Mouse (Mus musculus) heart, postnatal 0 days (tissue): ENCODE data around the gene Fam241b.

ENCODE experiments used
- CTCF ChIP-seq: IDR thresholded peaks from 2 replicates; pipeline ENCODE4 v1.5.1; 2016; ENCODE audit warnings: antibody characterized with exemption, control low read depth, low read depth
- EP300 ChIP-seq: IDR thresholded peaks from 2 replicates; pipeline ENCODE4 v1.6.1; 2016; ENCODE audit warnings: antibody characterized with exemption, low read depth

DNA sequence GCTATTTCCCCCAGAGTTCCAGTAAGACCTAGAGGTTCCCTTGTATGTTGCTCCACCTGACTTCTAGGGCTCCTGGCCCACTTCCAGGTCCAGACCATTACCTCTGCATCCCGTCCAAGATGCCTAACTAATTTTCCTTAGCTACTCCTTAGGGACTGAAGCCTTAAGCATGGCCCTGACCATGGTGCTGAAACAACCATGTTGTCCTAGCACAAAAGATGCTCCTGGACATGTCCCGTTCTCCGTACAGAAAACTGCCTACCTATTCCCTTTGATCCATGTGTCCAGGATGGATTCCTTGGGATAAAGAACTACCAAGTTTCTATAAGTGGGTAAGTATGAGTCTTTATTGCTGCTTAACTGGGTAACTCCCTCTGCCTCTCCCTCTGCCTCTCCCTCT is 5.7 kb downstream of the Fam241b start:
- TF ChIP-seq CTCF (no peak), EP300 (no peak)
